Mouse (Mus musculus) frontal cortex, postnatal 14 days (tissue): Measurements from ENCODE around the gene Tjp3.
"Not testable (repeated sequence)": the region's sequence is repeated elsewhere in the genome, so short reads cannot be mapped to it uniquely, and the experiment has no call there.

Experiments
- DNase-seq, 2 experiments: peaks; one replicate each; pipeline ENCODE4 v3.0.0; 2022; ENCODE audit warnings: low spot score in 2 of 2

Gene Tjp3

GRCm38 (mm10) chr10:81233226-81233585 is 58.2 kb downstream of the Tjp3 start:
- no peak for DNase-seq

DNA sequence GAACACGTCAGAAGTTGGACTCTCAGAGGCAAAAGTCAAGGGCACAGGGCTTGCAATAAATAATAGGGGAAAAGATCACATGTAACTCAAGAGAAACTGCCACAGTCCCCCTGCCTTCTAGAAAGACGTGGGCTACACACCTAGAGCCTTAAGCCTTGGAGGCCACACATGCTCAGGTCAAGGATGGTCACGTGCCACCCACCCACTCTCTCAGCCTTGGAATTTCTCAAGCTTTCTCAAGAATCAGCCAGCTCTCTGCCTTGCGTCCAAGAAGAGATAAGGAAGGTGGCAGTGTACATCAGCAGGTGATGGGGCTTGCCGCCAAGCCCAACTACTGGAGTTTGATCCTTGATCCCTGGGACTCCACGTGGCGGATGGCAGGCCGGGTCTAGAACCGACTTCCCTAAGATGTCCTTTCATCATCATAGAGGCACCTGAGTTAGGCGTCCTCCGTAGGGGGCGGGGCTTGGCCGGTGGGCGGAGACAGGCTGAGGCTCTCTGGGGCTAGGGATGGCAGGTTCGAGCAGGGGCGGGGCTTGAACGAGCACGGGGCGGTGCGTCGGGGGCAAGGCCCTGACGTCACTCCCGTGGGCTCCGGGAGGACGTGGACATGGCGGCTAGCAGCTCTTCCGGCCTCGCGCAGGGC is 58.7 kb downstream of the Tjp3 start, which contains the start of gene Zfr2:
Zfr2 (plus strand) TSS at position 576 of the 646 bp plus-strand sequence.
- peak; percentile 91 to 94 for DNase-seq

DNA sequence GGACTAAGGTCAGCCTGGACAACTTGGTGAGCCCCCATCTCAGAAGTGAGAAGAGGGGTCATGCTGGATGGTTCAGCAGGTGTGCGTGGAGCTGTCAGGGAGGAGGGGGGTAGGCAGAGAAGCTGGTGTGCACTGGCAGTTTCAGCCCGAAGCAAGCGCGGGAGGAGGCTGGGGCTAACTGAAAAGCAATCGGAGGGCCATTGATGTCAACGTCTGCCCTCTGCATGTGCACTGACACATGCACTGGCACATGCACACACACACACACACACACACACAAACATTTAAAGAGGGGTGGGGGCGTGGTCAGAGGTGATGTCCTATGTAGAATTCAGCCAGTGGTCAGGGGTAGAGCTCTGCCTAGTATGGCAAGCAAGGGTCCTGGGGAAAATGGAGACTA is 59.9 kb downstream of the Tjp3 start:
- no peak for DNase-seq

- peak; percentile 80 to 82 for DNase-seq
Observed at GRCm38 (mm10) chr10:81230438-81231332, 60.7 kb downstream of the Tjp3 start, which contains the start of gene Atcay. Gene Atcay, minus strand, starts transcription at chr10:81230833.

DNA sequence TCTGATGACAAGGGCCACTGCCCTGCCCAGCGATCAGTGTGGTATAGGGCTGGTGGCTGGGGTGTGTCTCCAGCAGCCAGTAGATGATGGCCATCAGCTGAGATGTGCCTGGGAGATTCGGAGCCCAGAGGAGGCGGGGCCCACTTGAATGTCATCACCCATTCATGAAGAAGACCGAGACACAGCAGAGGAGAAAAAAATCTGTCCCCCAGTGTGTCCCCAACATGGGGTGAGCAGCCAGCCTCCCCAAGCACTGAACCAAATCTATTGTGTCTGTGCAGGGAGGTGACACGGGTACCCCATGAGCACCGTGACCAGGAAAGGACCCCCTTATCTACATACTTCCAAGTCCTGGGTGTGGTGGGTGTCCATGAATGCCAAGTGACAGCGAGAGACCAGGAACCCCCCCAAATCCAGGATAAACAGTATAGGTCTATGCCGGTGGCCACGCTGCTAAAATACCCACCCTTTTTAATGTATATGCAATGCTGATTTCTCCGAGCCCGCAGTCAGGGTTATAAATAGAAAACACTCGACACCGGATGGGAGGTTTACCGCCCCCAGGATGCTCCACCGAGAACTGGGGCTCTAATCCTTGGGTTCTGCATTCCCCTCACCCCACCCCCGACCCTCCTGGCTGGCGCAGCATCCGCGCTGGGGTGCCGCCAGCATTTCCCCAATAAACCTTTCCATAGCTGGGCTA is 61.5 kb downstream of the Tjp3 start:
- DNase-seq, result no peak

DNA sequence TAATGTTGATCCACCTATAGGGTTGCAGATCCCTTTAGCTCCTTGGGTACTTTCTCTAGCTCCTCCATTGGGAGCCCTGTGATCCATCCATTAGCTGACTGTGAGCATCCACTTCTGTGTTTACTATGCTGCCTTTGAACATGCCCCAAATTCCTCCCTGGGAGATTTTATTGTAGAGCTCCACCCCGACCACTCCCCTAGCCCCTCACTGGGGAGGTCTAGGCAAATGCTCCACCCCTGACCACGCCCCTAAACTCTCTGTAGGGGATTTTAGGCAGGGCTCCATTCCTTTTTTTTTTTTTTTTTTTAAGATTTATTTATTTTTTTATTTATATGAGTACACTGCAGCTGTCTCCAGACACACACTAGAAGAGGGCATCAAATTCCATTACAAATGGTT is 67.7 kb downstream of the Tjp3 start:
- DNase-seq, result not testable (repeated sequence)
